Mouse (Mus musculus) lung, postnatal 0 days (tissue): ENCODE measurements around the gene Arhgef40.

Experiments used
- CTCF ChIP-seq: IDR thresholded peaks from 2 replicates; pipeline ENCODE4 v1.5.1; 2016; ENCODE audit warnings: antibody characterized with exemption, mild to moderate bottlenecking
- EP300 ChIP-seq: IDR thresholded peaks from 2 replicates; pipeline ENCODE4 v1.6.1; 2016; ENCODE audit warnings: antibody characterized with exemption, mild to moderate bottlenecking, control low read depth

GRCm38 (mm10) chr14:52019051-52019589 is 34.6 kb downstream of the Arhgef40 start:
- TF ChIP-seq CTCF: peak; percentile 47; the same call in 1 of the 2 replicates
- peak; percentile 37; the same call in 1 of the 2 replicates for TF ChIP-seq EP300
